Mouse (Mus musculus): ENCODE results near the gene Larp1.
A peak's percentile ranks its signal among the peaks of the same experiment; 100 is the strongest.

Gene Larp1

GRCm38 (mm10) chr11:58009051-58009515, at the start of gene Larp1:
TSS of gene Larp1 (plus strand) at chr11:58009064.
- peak in 1 of 2 experiments; percentile 76 for DNase-seq

GRCm38 (mm10) chr11:57959924-57960323, 48.9 kb upstream of the Larp1 start:
- no peak for DNase-seq

DNA sequence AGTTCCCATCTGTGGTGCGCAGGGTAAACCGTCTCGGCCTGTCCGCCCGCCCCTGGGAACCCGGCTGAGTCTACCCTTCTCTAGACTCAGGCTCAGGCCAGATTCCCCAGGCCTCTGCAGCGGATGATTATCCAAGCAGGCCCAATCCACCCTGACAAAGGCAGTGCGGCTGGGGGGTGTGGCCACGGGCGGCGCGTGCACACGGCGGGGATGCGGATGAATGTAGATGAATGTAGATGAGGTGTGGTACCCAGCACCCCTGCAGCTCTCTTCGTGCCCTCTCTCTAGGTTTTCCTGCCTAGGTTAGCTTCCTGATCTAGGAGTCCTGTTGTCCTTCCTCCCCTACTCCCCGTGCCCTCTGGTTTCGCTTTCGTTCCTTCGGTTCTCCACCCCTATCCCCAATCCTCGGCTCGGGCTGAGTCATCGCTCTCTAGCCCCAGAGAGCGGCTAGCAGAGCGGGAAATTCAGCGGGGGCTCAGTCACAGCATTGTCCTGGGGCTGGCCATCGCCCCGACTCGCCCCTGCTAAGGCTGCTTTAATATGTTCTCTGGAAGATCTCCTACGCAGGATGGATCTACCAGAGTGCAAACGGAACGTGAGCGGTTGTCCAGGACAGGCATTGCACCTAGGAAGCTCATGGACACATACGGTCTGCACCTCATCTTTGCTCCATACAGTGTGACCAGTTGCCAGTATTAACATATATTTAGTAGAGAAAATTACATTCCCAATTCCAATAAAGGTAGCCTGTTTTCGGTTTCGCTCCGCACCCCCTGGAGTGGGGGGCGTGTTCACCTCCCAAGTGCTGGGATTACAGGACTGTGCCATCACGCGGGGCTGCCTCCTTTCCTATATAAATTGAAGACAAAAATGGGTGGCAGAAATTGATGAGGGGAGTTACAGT, 46.2 kb upstream of the Larp1 start:
- peak; percentile 84 to 88 for DNase-seq

DNA sequence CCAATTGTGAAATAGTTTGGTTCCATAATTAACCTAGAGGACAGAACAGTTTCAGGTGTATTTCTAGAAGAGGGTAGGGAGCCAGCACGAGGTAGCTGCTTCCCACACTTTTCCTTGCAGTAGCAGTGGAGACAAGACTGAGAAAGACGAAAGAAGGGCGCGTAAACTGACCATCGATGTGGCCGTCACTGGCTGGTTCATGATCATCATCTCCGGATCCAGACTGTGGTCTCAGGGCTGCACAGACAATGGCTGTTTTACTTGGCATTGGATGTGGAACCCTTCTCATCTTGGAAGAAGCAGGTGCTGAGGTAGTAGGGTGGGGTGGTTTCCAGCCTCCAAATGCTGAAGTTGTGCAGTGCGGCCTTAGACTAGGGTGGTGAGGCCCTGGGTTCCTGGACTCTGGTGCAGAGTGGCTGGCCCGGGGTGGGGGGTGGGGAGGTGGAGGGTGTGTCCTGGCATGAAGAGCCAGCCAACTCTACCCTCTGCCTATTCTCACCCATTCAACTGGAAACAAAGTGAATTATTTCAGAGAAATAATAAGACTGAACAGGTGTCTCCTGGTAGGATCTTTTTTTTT, 45.5 kb upstream of the Larp1 start:
- no peak for DNase-seq

GRCm38 (mm10) chr11:57966630-57967029, 42.2 kb upstream of the Larp1 start:
- no peak for DNase-seq

- DNase-seq = no peak
Measured at GRCm38 (mm10) chr11:57968301-57968700, 40.6 kb upstream of the Larp1 start.

GRCm38 (mm10) chr11:57970541-57970940, 38.3 kb upstream of the Larp1 start:
- peak; percentile 28 to 38 for DNase-seq

DNA sequence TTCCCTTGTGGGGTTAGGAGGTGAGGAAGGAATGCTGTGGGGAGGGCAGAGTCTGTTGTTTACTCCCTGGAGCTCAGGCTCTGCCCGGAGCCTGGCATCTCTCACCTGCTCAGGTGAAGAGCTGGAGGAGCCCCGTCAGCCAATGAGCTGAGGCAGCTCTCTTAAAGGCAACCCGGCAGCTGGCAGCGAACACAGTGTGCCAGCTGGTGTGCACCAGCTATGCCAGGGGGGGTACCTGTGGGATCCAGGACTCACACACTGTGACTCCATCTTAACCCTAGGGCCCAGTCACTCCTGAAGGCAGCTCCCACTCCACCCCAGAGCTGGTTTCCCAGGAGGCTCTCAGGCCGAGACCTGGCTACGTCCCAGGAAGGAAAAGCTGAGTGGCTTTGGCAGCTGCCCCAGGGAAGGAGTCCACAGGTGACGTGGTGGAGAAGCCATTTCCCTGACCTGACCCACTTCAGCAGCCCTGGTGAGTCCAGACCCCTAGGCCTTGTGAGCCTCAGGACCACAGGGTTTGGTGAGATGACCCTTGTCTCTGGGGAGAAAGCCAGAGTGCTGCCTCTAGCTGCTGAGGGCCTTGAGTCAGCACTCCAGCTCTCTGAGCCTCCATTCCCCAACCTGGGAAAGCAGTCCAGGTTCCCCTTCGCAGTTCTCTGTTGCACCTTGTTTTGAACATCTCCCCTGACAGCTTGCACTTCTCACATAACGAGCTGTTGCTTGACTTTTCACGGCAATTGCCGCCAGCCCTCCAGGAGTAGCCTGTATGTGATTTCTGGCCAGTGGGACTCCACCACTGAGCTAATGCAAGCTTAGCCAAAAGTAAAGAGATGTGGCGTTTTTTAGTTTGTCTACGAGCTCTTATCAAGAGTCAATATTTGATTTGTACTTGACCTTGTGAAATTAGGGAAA, 35.6 kb upstream of the Larp1 start:
- peak; percentile 89 to 92 for DNase-seq

DNA sequence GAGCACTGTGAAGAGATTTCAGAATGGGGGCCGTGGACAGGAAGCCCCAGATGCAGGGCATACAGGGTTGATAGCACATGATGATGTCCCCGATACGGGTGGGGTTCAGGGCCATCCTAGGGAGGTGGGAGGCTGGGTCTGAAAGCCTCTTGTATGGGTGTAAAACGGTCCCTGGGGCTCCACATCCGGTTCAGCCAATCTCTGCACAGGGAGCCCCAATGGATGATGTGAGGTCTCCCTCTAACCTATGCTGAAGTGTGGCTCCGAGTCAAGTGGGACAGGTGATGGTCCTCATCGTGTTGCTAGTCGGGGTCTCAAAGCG, 35.0 kb upstream of the Larp1 start:
- DNase-seq = peak in 1 of 2 experiments; percentile 32

DNA sequence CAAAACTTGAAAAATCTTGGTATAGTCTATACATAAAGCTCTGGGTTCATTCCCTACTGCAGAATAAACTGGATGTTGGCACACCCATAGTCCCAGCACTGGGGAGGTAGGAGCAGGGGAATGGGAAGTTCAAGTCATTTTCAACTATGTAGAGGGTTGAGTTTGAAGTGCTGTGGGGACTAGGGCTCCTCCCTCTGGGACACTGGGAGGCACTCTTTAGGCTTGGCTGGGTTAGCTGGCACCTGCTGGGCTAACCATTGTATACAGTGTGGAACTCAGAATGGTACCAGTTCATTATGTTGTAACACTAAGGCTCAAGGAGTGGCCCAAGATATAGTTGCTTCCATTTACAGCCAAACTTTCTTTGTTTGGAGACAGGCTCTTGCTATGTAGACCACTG, 33.0 kb upstream of the Larp1 start:
- peak; percentile 15 to 53 for DNase-seq

DNA sequence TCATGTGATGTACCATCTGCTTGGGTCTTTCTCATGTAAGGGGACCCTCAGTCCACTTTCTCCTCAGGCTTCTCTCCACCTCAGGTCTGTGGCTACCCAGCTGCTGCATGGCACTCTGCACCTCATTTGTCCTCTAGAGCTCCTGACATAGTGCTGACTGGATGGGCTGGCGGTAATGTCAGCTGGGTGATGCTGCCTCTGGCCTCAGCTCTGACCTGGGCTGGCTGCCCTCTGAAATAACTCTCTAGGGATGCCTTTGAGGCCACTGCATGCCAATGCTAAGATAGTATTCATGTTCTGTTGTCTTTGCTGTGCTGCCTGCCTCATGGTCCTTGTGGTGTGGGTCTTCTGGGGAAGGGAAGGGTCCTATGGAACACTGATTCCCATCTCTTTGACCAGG, 31.2 kb upstream of the Larp1 start:
- peak in 1 of 2 experiments; percentile 28 for DNase-seq

DNA sequence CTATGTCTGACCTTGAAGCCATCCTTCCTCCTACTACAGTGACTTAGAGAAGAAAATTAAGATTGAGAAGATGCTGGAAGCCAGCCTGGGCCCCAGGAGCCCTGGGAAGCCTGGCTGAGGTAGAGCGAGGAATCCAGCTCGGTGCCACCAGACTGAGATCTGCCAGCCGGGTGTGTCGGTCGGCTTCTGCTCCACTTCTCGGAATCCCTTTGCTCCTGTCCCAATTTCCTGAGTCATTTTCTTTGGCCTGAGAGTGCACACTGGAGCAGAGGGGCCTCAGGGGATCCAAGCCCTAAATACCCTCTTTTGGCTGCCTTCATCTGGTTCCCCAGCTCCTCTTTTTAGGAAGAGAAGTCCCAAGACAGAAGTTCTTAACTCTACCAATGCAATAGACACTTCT, 29.2 kb upstream of the Larp1 start:
- DNase-seq = peak in 1 of 2 experiments; percentile 18

- no peak for DNase-seq
Measured at GRCm38 (mm10) chr11:57981083-57981809, 27.6 kb upstream of the Larp1 start.

DNA sequence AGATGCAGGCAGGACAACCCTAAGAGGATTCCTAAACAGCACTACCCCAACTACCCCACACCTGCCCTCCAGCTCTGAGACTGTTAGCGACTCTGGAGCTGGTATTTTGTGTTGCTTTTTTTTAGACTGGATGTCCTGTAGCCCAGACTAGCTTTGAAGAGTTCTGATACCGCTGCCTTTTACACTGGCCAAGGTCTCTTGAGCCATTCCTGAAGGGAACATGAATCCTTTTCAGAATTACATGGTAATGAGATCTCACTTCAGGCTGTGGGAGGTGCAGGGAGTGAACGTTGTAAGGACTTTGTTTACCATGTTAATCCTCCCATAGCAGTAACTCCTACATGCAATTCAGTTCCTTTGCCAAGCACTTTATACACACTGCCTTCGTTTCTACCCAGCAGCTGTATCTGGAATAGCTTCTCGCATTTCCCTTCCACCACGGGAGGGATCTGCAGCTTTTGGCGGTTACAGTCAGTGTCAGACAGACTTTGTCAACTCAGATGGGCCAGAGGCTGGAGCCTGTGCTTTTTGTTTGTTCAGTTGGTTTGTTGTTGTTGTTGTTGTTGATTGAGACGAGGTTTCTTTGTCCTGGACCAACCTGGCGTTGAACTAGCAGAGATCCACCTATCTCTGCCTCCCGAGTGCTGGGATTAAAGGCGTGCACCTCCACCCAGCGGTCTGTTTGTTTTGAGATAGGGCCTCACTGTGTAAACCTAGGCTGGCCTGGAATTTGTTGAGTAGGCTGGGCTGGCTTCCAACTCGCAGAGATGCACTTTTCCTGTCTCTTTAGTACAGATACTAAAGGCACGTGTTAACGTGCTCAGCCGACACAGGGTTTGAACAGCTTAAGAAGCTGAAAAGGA, 25.2 kb upstream of the Larp1 start:
- DNase-seq = peak; percentile 54 to 70

DNA sequence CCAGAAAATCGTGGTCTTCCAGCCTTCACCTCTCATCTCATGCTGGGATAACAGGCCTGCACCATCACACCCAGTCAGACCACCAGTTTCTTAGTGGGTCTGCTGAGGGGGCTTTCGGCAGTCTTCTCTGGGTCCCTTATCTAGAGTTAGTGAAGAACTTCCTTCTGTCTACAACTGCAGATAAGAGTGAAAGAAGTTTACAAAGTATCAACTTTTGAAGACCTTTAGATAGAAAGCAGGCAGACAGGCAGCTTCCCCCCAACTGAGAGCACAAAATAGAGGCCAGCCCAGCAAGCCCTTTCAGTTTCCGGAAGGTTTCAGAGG, 24.6 kb upstream of the Larp1 start:
- DNase-seq = no peak

GRCm38 (mm10) chr11:57985485-57985884, 23.4 kb upstream of the Larp1 start:
- no peak for DNase-seq

- DNase-seq = no peak
Measured at GRCm38 (mm10) chr11:57986053-57986452, 22.8 kb upstream of the Larp1 start.

DNA sequence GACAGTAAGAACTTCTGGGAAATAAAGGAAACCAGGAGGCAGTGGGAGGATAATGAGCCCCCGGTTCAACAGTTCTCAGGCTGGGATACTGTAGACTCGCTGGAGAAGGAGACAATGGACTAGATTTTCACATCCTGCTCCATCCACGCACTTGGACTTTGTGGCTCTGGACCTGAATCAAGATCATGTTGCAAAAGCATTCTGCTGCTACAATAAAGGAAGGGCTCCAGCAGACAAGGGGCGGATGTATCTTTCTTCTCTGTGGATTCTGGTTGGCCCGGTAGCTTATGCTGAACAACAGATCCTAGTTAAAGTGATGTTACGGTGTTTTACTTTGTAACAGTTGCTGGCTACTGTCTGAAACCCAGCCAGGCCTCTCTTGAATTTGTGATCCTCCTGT, 22.4 kb upstream of the Larp1 start:
- no peak for DNase-seq

GRCm38 (mm10) chr11:57986861-57987260, 22.0 kb upstream of the Larp1 start:
- DNase-seq = no peak

DNA sequence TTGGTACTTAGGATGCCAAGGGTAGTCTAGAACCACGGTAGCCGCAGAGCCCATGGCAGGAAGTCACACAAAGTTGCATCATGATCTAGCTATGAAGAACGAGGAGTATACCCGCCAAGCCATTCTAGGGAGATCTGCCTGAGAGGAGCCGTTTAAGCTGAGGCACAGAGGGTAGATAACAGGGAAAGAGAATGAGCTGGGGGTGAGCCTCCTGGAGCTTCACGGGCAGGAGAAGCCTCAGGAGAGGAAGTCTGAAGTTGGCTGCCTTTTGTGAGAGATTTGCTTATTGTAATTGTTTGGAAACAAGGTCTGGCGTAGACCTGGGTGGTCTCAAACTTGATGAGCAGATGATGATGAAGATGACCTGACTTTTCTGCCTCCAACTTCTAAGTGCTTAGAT, 10.7 kb upstream of the Larp1 start:
- DNase-seq = no peak

GRCm38 (mm10) chr11:57998872-57999271, 10.0 kb upstream of the Larp1 start:
- no peak for DNase-seq

DNA sequence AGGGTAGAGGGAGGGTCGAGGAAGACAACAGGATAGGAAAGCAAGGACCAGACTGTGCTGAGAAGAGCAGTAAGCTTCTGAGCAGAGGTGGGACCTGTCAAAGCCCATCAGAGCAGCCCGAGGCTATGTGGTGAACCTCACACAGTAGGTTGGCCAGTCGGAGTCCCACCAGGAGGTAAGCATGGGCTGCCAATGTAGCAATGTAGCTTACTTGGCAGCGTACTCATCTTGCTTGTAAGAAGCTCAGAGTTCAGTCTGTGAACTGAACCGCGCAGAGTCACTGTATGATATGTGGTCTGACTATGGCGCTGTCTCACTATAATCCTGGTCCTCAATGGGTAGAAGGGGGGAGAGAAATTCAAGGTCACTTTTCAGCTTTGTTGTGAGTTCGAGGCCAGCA, 5.7 kb upstream of the Larp1 start:
- no peak for DNase-seq

Measured in lung, postnatal 4 days (tissue).